8 mouse cellular contexts compared by ENCODE assay signal in genomic region chr4:115063518-115064239, GRCm38 (mm10). TPM values are rescaled to one million over a fixed set of nuclear protein-coding genes. Genes with fewer than 3 reads are reported as not detected.
DNase-seq lines count a peak whose midpoint lies in the region; ATAC-seq and TF ChIP-seq lines count a peak whose summit lies in the region.

No protein-coding gene starts in this region.

- no peak overlapping the region for H3K27ac ChIP-seq in kidney, postnatal 0 days
- H3K27ac ChIP-seq in embryonic facial prominence, embryonic 10.5 days (replicated peaks) = peak overlapping the region; percentile 52; the same call in 1 of the 2 replicates
- no peak overlapping the region for H3K27ac ChIP-seq in intestine, embryonic 16.5 days (ENCODE audit: low read length)
- no peak overlapping the region for H3K27ac ChIP-seq in neural tube, embryonic 11.5 days (ENCODE audit: low read depth, low read length)

- DNase-seq in kidney, postnatal 0 days (ENCODE audit: low spot score) = no peak
- no peak for DNase-seq in kidney, postnatal 14 days
- no peak for DNase-seq in embryonic facial prominence, embryonic 10.5 days (ENCODE audit: low spot score)
- DNase-seq in neural tube, embryonic 11.5 days (ENCODE audit: low spot score) = peak; percentile 22
- no peak for DNase-seq in spleen, postnatal 36 days (ENCODE audit: low spot score in 2 of 2)
- no peak for DNase-seq in thymus, postnatal 0 days (ENCODE audit: low spot score)
- no peak for DNase-seq in thymus, postnatal 10 days (ENCODE audit: low spot score in 2 of 2)

- peaks cover 69% of the 10 kb centered on the region for H3K27me3 ChIP-seq in kidney, postnatal 0 days (ENCODE audit: insufficient read depth, low read length)
- peaks cover 99% of the 10 kb centered on the region for H3K27me3 ChIP-seq in embryonic facial prominence, embryonic 10.5 days (replicated peaks; ENCODE audit: low read depth, poor library complexity, severe bottlenecking)
- peaks cover 73% of the 10 kb centered on the region for H3K27me3 ChIP-seq in intestine, embryonic 16.5 days (replicated peaks; ENCODE audit: control insufficient read depth, insufficient read depth, low read length)
- H3K27me3 ChIP-seq in neural tube, embryonic 11.5 days (ENCODE audit: control insufficient read depth, insufficient read depth, low read length) = peaks cover 74% of the 10 kb centered on the region

- H3K36me3 ChIP-seq in kidney, postnatal 0 days (ENCODE audit: insufficient read depth, low read length) = no peaks in the 10 kb centered on the region
- H3K36me3 ChIP-seq in embryonic facial prominence, embryonic 10.5 days (replicated peaks) = no peaks in the 10 kb centered on the region
- no peaks in the 10 kb centered on the region for H3K36me3 ChIP-seq in intestine, embryonic 16.5 days (ENCODE audit: control insufficient read depth, insufficient read depth, low read length)
- H3K36me3 ChIP-seq in neural tube, embryonic 11.5 days (ENCODE audit: control insufficient read depth, insufficient read depth, low read length) = no peaks in the 10 kb centered on the region

- peak overlapping the region; percentile 43 for H3K9ac ChIP-seq in kidney, postnatal 0 days (ENCODE audit: low read depth, low read length)
- H3K9ac ChIP-seq in intestine, embryonic 16.5 days (ENCODE audit: low read depth, low read length) = peak overlapping the region; percentile 50
- peak overlapping the region; percentile 57 for H3K9ac ChIP-seq in neural tube, embryonic 11.5 days (ENCODE audit: low read length)

- 3% methylated on average over 31 of the region's 31 CpGs for WGBS in kidney, postnatal 0 days
- 1% methylated on average over 31 of the region's 31 CpGs for WGBS in embryonic facial prominence, embryonic 10.5 days
- 2% methylated on average over 31 of the region's 31 CpGs for WGBS in intestine, embryonic 16.5 days
- under 1% methylated on average over 31 of the region's 31 CpGs for WGBS in neural tube, embryonic 11.5 days

- peaks cover 14% of the 10 kb centered on the region; the same call in 1 of the 2 replicates for H3K4me1 ChIP-seq in kidney, postnatal 0 days (replicated peaks; ENCODE audit: insufficient read depth, low read length)
- H3K4me1 ChIP-seq in embryonic facial prominence, embryonic 10.5 days = peaks cover 16% of the 10 kb centered on the region
- H3K4me1 ChIP-seq in intestine, embryonic 16.5 days (ENCODE audit: control insufficient read depth, insufficient read depth, low read length) = peaks cover 7% of the 10 kb centered on the region
- H3K4me1 ChIP-seq in neural tube, embryonic 11.5 days (ENCODE audit: control insufficient read depth, insufficient read depth, low read length) = peaks cover 13% of the 10 kb centered on the region

- peak overlapping the region; percentile 53 for H3K4me3 ChIP-seq in kidney, postnatal 0 days (replicated peaks; ENCODE audit: low read depth, low read length)
- H3K4me3 ChIP-seq in embryonic facial prominence, embryonic 10.5 days = peak overlapping the region; percentile 60
- peak overlapping the region; percentile 55 for H3K4me3 ChIP-seq in intestine, embryonic 16.5 days (ENCODE audit: low read length)
- peak overlapping the region; percentile 44 for H3K4me3 ChIP-seq in neural tube, embryonic 11.5 days (ENCODE audit: low read depth, low read length)

- no peaks in the 10 kb centered on the region for H3K9me3 ChIP-seq in kidney, postnatal 0 days (replicated peaks; ENCODE audit: low read length)
- no peaks in the 10 kb centered on the region for H3K9me3 ChIP-seq in embryonic facial prominence, embryonic 10.5 days
- H3K9me3 ChIP-seq in intestine, embryonic 16.5 days (ENCODE audit: control insufficient read depth, low read length) = no peaks in the 10 kb centered on the region
- no peaks in the 10 kb centered on the region for H3K9me3 ChIP-seq in neural tube, embryonic 11.5 days (ENCODE audit: control insufficient read depth, low read length)

- 0 out of 2 replicates have a peak, but pooled peaks have one; percentile 21 for ATAC-seq in kidney, postnatal 0 days (replicated peaks; ENCODE audit: low FRiP score, low read depth)
- ATAC-seq in intestine, embryonic 16.5 days = no peak
- peak; percentile 40; the same call in 1 of the 2 replicates for ATAC-seq in neural tube, embryonic 11.5 days (ENCODE audit: insufficient read depth, low FRiP score, low TSS enrichment)

- TF ChIP-seq CTCF in kidney, postnatal 0 days (IDR thresholded peaks at IDR 0.05; ENCODE audit: low read depth) = no peak

- peak overlapping the region; percentile 97 for H3K4me2 ChIP-seq in kidney, postnatal 0 days (ENCODE audit: low read length)
- H3K4me2 ChIP-seq in intestine, embryonic 16.5 days (ENCODE audit: low read depth, low read length) = peak overlapping the region; percentile 99
- peak overlapping the region; percentile 85 for H3K4me2 ChIP-seq in neural tube, embryonic 11.5 days (ENCODE audit: low read depth)

RNA-seq across cellular contexts. Expression of gene Tal1, which starts 7.5 kb away (rescaled TPM):
- 1.0 and 1.1 TPM in 2 replicates for polyA plus RNA-seq in kidney, postnatal 0 days (2015; fragmentation: Nextera tagmentation; extraction: Ambion mirVana)
- polyA plus RNA-seq in embryonic facial prominence, embryonic 10.5 days (2016; fragmentation: Nextera tagmentation; extraction: Ambion mirVana) = 1.7 and 1.9 TPM in 2 replicates
- polyA plus RNA-seq in intestine, embryonic 16.5 days (2015; fragmentation: Nextera tagmentation; extraction: Ambion mirVana) = 0.38 and 0.70 TPM in 2 replicates
- polyA plus RNA-seq in neural tube, embryonic 11.5 days (2014; fragmentation: Nextera tagmentation; extraction: Ambion mirVana) = 6.7 and 7.5 TPM in 2 replicates
- polyA plus RNA-seq in thymus, postnatal 0 days (2015; fragmentation: Nextera tagmentation; extraction: Ambion mirVana) = 0.08 and 0.13 TPM in 2 replicates

RNA-seq across cellular contexts. Expression of gene Pdzk1ip1, which starts 24.8 kb away (rescaled TPM):
- polyA plus RNA-seq in kidney, postnatal 0 days (2015; fragmentation: Nextera tagmentation; extraction: Ambion mirVana) = 681 and 685 TPM in 2 replicates
- polyA plus RNA-seq in embryonic facial prominence, embryonic 10.5 days (2016; fragmentation: Nextera tagmentation; extraction: Ambion mirVana) = 6.3 and 6.7 TPM in 2 replicates
- 256 and 335 TPM in 2 replicates for polyA plus RNA-seq in intestine, embryonic 16.5 days (2015; fragmentation: Nextera tagmentation; extraction: Ambion mirVana)
- 9.7 and 14.7 TPM in 2 replicates for polyA plus RNA-seq in neural tube, embryonic 11.5 days (2014; fragmentation: Nextera tagmentation; extraction: Ambion mirVana)
- 2.8 and 3.5 TPM in 2 replicates for polyA plus RNA-seq in thymus, postnatal 0 days (2015; fragmentation: Nextera tagmentation; extraction: Ambion mirVana)

Comparison
In these comparisons a context has a peak if more than half of its experiments do, and no peak if none do; other contexts are left out.
1. RNA of gene Pdzk1ip1, which starts 24.8 kb away (polyA plus RNA-seq): 681 to 685 TPM in kidney, postnatal 0 days and 256 to 335 TPM in intestine, embryonic 16.5 days; 9.7 to 14.7 TPM in neural tube, embryonic 11.5 days, 6.3 to 6.7 TPM in embryonic facial prominence, embryonic 10.5 days and 2.8 to 3.5 TPM in thymus, postnatal 0 days; every median in the first group is over 10 times any median in the second.
2. Peak in every context shown above with its lines, with median percentiles within 50 percentile points of each other: H3K4me2 ChIP-seq, H3K4me3 ChIP-seq and H3K9ac ChIP-seq.